Mouse (Mus musculus) cortical plate, adult 2 months (tissue): ENCODE measurements at regions not wholly inside any gene's neighbourhood (a gene's known extent, or its start where the extent isn't known, plus 50 kb on each side); places are given as distances from the start of the nearest gene placed in this dataset.

Experiments
- CTCF ChIP-seq: fragments of 200-500 bp; IDR thresholded peaks from 2 replicates; pipeline ENCODE4 v1.5.1; 2011; ENCODE audit warnings: mild to moderate bottlenecking, control low read depth, low read length; ENCODE audit not compliant: insufficient read depth; ENCODE audit errors: extremely low read depth
- POLR2A ChIP-seq: fragments of 200-500 bp; IDR thresholded peaks from 2 replicates; pipeline ENCODE4 v1.6.1; 2011; ENCODE audit warnings: mild to moderate bottlenecking, low read length, control low read depth; ENCODE audit not compliant: insufficient read depth; ENCODE audit errors: extremely low read depth

GRCm38 (mm10) chr12:112430104-112430846 lies 59.0 kb upstream of the A530016L24Rik start:
- TF ChIP-seq POLR2A (no peak), CTCF (no peak)
